Mouse (Mus musculus): ENCODE measurements at regions not wholly inside any gene's neighbourhood (a gene's known extent, or its start where the extent isn't known, plus 50 kb on each side); places are given as distances from the start of the nearest gene placed in this dataset.

- no peak for DNase-seq (ENCODE audit: low spot score)
Measured at GRCm38 (mm10) chr6:147954967-147955830, 91.9 kb upstream of the Far2 start.

- no peak for DNase-seq (ENCODE audit: low spot score)
Measured at GRCm38 (mm10) chr6:147964739-147965138, 82.3 kb upstream of the Far2 start.

GRCm38 (mm10) chr6:147970162-147970608, 76.9 kb upstream of the Far2 start:
- no peak for DNase-seq (ENCODE audit: low spot score)

- DNase-seq (ENCODE audit: low spot score): no peak
Measured at GRCm38 (mm10) chr6:147972552-147972951, 74.5 kb upstream of the Far2 start.

GRCm38 (mm10) chr6:147973059-147973458, 74.0 kb upstream of the Far2 start:
- DNase-seq (ENCODE audit: low spot score): no peak

GRCm38 (mm10) chr6:147975917-147976316, 71.1 kb upstream of the Far2 start:
- no peak for DNase-seq (ENCODE audit: low spot score)

GRCm38 (mm10) chr6:147989381-147989780, 57.7 kb upstream of the Far2 start:
- no peak for DNase-seq (ENCODE audit: low spot score)
